Mouse (Mus musculus) right cerebral cortex, postnatal 4 days (tissue): Measurements from ENCODE around the gene Pdss2.
"Not testable (repeated sequence)": the region's sequence is repeated elsewhere in the genome, so short reads cannot be mapped to it uniquely, and the experiment has no call there.

Experiments
- DNase-seq: peaks from one replicate; pipeline ENCODE4 v3.0.0-alpha.2; 2022

Gene Pdss2

GRCm38 (mm10) chr10:43378279-43378678, 157.0 kb downstream of the Pdss2 start:
- peak; percentile 39 for DNase-seq

GRCm38 (mm10) chr10:43378732-43379644, 157.7 kb downstream of the Pdss2 start:
- DNase-seq = no peak

- DNase-seq = no peak
Observed at GRCm38 (mm10) chr10:43382660-43383059, 161.4 kb downstream of the Pdss2 start.

DNA sequence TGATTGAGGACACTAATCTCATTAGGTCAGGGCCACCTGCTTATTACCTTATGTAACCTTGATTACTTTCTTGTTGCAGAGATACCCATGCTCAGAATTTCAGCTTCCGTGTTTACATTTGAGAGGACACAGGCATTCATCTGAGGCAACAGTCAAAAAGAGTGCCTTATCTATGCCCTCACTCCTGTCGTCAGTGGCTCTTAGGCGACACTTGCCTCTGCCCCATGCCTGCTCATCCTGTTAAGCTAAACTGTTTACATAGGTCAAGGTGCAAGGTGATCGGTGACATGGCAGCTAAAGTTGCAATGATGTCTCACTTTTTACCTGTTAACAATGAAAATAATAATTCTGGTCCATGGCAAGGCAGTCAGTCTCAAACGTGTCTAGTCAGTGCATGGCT, 163.3 kb downstream of the Pdss2 start:
- no peak for DNase-seq

DNA sequence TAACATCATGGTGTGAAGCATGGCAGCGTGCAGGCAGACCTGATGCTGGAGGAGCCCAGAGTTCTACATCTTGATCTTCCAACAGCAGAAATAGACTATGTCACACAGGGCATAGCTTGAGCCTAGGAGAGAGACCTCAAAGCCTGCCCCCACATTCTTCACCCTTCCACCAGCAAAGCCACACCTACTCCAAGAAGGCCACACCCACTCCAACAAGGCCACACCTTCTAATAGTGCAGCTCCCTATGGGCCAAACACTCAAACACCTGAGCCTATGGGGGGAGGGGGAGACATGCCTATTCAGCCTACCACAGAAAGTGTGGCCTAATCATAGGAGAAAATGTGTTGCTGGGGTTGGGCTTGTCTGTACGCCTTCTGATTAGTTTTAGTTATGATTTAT, 171.6 kb downstream of the Pdss2 start:
- DNase-seq = no peak

DNA sequence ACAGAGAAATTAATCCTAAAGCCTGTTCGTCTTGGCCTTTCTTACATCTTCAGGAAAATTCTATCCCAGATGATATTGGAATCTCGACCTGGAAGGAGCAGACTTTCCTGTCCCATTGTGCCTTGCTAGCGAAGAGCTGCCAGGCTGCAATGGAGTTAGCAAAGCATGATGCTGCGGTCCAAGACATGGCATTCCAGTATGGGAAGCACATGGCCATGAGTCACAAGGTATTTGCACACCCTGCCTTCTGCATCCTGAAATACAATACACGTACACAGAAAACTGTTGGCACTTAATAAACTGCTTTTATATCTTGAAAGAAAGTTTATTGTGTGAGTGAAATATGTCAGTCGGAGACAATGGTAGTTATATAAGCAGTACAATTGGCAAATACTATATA, 172.5 kb downstream of the Pdss2 start:
- no peak for DNase-seq

DNA sequence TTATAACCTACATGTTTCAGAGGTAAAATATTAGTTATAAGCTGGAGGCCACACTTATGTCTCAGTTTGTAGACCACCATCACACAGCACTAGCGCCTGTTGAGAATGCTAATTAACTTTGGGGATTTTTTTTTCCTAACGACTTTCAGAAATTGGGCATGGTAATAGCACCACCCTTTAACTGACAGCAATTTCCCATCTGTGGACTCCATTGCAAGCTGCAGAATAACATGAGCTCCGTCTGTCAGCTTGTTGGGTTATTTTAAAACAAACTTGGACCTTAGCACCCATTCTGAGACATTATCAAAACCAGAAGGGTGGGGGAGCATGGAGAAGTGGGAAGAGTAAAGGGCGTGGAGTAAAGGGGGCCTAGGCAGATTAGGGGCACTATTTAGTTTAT, 174.5 kb downstream of the Pdss2 start:
- DNase-seq = no peak

- DNase-seq = no peak
Observed at GRCm38 (mm10) chr10:43399596-43400316, 178.5 kb downstream of the Pdss2 start.

GRCm38 (mm10) chr10:43406107-43406506, 184.8 kb downstream of the Pdss2 start:
- DNase-seq = no peak

GRCm38 (mm10) chr10:43406885-43407284, 185.6 kb downstream of the Pdss2 start:
- no peak for DNase-seq

GRCm38 (mm10) chr10:43409506-43410230, 188.4 kb downstream of the Pdss2 start:
- DNase-seq = no peak

DNA sequence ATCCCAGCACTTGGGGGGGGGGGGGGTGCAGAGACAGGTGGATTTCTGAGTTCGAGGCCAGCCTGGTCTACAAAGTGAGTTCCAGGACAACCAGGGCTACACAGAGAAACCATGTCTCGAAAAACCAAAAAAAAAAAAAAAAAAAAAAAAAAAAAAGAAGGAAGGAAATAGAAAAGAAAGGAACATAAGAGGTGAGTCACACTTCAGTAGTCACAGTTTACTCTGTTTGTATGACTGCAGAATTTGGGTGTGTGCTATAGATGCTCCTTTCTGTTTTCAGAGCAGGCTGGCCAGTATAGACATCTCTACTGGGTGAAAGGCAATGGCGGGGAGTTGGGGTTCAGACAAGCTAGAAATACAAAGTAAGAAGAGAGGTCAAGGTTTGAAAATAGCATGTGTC, 189.9 kb downstream of the Pdss2 start:
- DNase-seq = not testable (repeated sequence)

- DNase-seq = no peak
Observed at GRCm38 (mm10) chr10:43417346-43417745, 196.1 kb downstream of the Pdss2 start.

- DNase-seq = no peak
Observed at GRCm38 (mm10) chr10:43420660-43421413, 199.6 kb downstream of the Pdss2 start.

GRCm38 (mm10) chr10:43422061-43422770, 200.9 kb downstream of the Pdss2 start:
- no peak for DNase-seq

- no peak for DNase-seq
Observed at GRCm38 (mm10) chr10:43424545-43424944, 203.3 kb downstream of the Pdss2 start.

GRCm38 (mm10) chr10:43430606-43431005, 209.3 kb downstream of the Pdss2 start:
- no peak for DNase-seq

DNA sequence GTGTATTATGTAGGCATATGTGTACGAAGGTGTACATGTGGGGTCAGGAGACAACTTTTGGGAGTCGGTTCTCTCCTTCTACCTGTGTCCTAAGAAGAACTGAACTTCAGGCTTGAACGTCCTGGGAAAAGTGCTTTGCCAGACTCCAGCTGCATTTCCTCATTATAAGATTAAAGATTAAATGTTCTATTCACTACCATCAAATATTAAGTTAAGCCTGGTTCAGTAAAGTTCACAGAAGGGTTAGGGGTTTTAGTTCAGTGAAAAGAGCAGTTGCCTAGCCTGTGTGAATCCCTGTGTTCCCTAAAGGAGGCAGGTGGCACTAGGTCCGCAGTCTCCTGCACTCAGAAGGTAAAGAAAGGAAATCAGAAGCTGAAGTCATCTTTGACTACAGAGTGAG, 213.0 kb downstream of the Pdss2 start:
- DNase-seq = no peak

GRCm38 (mm10) chr10:43435757-43436156, 214.5 kb downstream of the Pdss2 start:
- DNase-seq = no peak

DNA sequence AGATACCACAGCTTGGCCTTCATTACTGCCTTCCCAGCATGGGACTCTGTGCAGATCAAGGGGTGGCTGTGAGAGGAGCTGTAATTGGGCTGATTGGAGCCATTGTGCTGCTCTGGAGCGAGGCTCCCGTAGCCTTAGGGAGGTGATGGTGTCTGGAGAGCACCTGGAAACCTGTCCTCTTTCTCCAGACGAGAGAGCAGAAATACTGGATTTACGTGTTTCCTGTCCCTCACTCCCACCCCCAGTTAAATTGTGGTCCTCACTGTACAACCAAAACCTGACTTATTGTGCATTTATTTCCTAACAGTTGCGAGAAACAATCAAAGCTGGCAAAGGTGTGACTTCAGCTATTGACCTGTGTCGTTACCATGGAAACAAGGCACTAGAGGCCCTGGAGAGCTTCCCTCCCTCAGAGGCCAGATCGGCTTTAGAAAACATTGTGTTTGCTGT, 218.2 kb downstream of the Pdss2 start:
- no peak for DNase-seq

DNA sequence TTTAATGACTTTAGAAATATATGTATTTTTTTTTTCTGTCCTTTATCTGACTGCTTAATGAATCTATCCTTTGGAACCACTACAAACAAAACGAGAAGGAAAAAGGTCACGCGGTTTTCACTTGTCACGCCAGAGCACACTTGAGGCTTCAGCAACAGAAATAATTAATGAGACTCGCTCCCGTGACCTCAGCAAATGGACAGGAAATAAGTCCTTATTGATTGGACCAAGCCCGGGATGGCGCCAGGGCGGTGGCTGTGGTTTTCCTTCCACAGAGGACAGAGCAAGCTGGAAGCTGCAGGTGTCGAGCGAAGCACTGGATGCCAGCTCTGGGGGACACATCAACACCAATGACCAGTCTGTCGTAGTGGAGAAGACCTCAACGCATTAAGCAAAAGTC, 218.8 kb downstream of the Pdss2 start:
- no peak for DNase-seq
